Mouse (Mus musculus) heart, adult 9 months (tissue): ENCODE results near the gene Lrrc4.

Experiments
- DNase-seq, 2 experiments: peaks; one replicate each; pipeline ENCODE4 v3.0.0; 2022; ENCODE audit warnings: low spot score in 2 of 2

The Lrrc4 gene

GRCm38 (mm10) chr6:28767891-28768481, 63.6 kb downstream of the Lrrc4 start:
- DNase-seq, result peak in 1 of 2 experiments; percentile 10

DNA sequence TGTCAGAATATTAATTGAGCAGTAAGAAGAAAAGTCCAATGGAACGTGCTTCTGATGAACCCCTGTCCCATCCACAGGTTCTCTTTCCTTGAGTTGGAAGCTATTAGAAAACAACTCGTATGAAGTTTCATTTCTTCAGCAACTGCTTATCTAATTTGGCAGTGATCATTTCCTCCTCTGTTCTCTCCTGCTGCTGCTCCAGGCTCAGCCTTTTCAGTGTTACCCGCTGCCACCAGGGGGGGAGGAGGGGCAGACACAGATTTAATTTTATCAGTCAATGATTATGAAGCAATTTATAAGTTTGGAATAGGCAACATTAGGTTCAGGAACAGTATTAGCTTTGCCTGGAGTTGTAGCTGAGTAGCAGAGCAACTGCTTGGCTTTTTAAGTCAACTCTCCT, 64.9 kb downstream of the Lrrc4 start:
- DNase-seq, result no peak

- DNase-seq, result no peak
These were observed 69.3 kb downstream of the Lrrc4 start for GRCm38 (mm10) chr6:28762132-28762775.

DNA sequence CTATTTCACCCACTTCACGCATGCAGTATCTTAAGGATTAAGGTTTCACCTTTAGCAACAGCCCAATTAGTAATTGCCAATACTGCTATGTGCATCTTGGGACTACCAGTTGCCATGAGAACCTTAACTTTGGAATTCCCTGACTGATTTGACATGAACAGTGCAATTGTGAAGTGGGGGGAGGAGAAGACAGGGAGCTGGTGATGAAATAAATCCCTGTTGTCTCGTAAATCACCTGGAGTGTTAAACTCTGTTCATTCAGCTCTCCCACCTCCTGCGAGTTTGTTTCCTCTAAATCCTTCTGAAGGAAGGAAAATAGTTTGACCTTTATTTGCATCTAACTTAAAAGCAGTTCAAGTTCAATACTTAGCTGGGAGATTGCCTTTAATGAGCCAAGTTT, 69.8 kb downstream of the Lrrc4 start:
- DNase-seq, result no peak

- DNase-seq, result no peak
These were observed 73.3 kb downstream of the Lrrc4 start for GRCm38 (mm10) chr6:28758293-28758692.

DNA sequence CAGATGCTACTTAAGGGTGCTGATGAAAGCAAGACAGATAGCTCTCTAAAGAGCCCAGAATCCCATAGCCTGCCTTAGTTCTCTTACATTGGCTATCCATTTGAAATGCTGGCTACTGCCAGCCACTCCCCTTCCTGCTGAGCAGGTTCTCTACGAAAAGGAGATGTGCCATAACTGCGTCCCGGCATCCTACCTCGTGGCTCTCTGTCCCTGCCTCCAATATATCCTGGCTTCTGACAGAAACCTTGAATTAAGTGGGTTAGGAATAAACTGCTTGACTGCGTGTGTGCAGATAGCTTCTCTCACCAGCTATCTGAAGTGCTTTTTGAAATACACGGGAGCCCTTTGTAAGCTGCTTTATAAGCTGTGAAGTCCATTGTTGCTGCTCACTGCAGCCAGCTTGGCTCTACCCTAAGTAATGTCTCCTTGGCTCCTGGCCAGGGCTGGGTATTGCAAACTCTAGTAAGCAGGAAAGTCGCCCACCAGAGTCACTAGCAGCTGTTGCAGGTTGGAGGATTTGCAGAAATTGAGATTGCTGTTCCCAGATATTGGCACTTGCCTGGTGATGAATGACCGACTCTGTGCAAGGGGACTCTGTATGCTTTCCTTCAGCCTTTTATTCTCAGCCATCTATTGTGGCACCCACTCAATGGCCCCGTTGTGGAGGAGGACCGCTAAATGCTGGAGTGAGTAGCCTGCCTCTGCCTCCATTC, 75.1 kb downstream of the Lrrc4 start:
- no peak for DNase-seq

GRCm38 (mm10) chr6:28754127-28754898, 77.2 kb downstream of the Lrrc4 start:
- no peak for DNase-seq

- DNase-seq, result no peak
These were observed 77.9 kb downstream of the Lrrc4 start for GRCm38 (mm10) chr6:28753681-28754080.

- no peak for DNase-seq
These were observed 78.3 kb downstream of the Lrrc4 start for GRCm38 (mm10) chr6:28753217-28753616.

DNA sequence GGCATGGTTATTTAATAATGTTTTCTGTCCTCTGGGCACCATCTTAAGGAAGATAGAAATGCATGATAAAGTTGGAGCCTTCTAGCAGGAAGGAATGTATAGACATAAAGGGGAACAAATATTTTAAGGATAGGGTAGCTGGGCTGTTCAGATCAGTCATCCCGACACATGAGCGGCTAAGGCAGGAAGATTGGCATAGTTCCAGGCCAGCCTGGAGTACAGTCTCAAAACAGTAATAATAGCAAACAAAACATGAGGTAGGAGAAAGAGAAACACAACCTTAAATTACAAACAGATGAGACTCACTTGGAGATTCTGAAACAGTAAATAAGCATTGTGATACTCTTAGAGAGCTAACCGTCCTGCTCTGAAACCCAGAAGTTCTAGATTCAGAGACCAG, 80.4 kb downstream of the Lrrc4 start:
- no peak for DNase-seq

- DNase-seq, result no peak
These were observed 82.3 kb downstream of the Lrrc4 start for GRCm38 (mm10) chr6:28749224-28749623.

- no peak for DNase-seq
These were observed 83.4 kb downstream of the Lrrc4 start for GRCm38 (mm10) chr6:28747931-28748670.

DNA sequence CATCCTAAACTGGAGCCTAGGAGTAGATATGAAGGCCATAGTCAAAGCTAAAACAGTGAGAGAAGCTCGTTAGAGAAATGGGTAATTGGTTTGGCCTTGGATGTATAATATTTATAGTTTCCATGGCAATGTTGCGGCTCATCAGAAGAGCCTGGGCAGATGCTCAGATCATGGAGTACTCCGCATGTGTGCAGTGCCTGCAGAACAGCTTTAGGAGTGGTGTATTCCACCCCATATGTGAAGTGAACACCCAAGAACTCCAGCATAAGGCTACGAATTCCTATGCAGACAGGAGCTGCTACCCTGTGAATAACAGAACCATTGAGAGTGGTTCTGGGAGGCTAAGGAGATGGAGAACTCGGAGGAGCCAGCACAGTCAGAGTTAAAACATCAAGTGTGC, 84.5 kb downstream of the Lrrc4 start:
- DNase-seq, result no peak

- DNase-seq, result no peak
These were observed 85.7 kb downstream of the Lrrc4 start for GRCm38 (mm10) chr6:28745864-28746263.

DNA sequence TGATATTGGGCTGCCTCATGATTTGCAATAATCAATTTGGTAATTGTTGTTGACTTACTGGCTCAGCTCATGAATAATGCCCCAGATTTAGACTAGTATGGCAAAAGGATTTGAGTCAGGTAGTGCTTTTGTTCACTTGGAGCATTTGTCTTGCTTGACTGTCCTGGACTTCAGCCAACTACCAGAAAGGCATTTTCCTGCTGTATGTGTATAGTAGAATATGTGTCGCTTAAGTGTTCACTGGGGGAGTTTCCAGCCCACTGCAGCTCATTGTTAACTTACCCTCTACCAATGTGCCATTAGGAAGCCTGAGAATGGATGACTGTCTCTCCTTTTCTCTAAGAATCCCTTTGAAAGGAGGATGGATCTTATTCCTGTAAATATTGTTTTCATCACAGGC, 88.0 kb downstream of the Lrrc4 start:
- DNase-seq, result no peak

- DNase-seq, result peak in 1 of 2 experiments; percentile 5
These were observed 93.9 kb downstream of the Lrrc4 start for GRCm38 (mm10) chr6:28737601-28738000.

DNA sequence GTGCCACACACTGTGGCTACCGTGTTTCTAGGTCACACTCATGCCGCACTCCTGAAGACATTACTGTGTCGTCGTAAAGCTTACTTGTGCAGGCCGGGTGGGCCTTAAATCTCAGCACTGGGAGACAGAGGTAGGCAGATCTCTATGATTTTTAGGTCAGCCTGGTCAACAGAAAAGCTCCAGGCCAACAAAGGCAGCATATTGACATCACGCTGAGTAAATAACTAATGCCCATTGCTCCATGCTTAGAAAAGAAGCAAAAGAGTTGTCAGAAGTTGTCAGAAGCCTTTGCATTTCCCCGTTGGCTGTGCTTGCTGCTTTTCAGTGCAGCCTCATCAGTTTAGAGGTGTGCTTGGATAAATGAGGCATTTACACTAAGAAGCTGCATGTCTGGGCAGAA, 94.9 kb downstream of the Lrrc4 start:
- DNase-seq, result no peak

- no peak for DNase-seq
These were observed 96.4 kb downstream of the Lrrc4 start for GRCm38 (mm10) chr6:28735116-28735515.

DNA sequence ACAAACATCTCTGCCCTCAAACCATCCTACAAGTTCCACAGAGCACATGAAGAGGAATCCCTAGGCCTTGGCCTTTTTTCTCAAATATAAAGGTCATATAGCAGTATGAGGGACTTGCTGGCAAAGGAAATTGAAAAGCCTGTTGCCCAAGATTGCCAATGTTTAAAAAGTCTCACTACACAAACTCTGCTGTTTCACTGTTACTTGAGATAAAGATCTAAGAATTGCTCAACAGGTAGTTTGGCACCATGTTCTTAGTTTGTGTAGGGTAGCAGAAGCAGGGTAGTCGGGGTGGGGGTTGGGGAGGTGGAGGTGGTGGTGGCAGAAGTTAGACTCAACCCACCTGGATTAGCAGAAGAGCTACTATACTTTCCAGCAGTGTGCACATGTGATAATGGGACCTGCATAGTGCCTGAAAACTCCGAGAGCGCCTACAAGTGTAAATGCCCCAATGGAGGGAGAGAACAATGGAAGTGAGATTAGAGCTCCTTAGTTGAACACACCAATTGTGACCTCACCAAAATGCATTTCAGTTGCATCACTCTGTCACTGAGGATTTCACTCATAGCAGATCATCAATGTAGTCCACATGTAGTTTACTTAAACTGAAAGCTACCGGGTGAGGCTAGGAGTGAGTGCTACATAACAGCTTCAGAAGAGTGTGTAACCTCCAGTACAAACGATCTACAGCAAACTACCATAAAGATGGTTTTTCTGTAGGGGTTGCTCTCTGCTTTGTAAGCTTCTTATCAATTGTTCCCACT, 97.5 kb downstream of the Lrrc4 start:
- DNase-seq, result no peak

DNA sequence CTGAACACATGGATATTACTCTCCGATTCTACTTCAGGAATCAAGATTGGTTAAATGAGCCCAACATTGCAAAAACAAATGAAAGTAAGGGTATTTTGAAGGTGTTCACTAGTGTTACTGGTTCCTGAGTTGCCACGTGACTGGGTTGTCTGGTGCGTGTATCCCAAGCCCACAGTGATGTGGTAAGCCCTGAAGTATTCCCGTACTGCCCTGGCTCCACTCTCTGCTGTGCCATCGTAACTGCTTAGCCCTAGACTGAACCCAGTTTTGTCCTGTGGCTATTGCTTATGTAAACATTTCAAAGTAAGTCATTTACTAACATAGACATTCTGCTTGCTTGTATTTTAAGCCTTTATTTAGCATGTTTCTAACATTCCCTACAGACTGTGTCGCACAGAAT, 100.3 kb downstream of the Lrrc4 start:
- DNase-seq, result no peak

DNA sequence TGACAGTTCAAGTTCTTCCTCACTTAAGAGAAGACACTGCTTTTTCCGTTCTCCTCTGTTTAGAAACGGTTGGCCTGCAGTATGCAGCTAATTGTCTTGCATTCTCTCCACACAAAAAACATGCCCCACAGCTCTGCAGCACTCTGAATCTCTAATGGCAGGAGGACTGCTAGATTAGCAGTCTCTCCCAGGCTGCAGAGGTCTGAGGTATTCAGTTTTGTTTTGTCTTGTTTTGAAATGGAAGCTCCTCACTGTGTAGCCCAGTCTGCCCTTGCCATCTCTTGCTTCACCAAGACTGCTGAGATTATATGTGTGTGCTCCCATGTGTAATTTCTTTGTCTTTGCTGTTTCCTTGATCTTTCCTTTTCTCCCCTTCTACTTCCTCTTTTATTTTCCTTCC, 101.9 kb downstream of the Lrrc4 start:
- DNase-seq, result no peak
